Mouse (Mus musculus) kidney, postnatal 10 days (tissue): ENCODE results near the gene Fmnl3.

Source experiments
- DNase-seq: peaks from one replicate; pipeline ENCODE4 v3.0.0; 2021; ENCODE audit warnings: mixed read lengths

Gene Fmnl3

GRCm38 (mm10) chr15:99386796-99387195, 16.5 kb upstream of the Fmnl3 start:
- no peak for DNase-seq

- peak; percentile 34 for DNase-seq
These were observed 15.8 kb upstream of the Fmnl3 start for GRCm38 (mm10) chr15:99386110-99386509.

- no peak for DNase-seq
These were observed 13.8 kb upstream of the Fmnl3 start for GRCm38 (mm10) chr15:99384071-99384470.

GRCm38 (mm10) chr15:99382893-99383292, 12.6 kb upstream of the Fmnl3 start:
- DNase-seq: no peak

- DNase-seq: no peak
These were observed 6.0 kb upstream of the Fmnl3 start for GRCm38 (mm10) chr15:99376240-99376639.

GRCm38 (mm10) chr15:99375581-99375980, 5.3 kb upstream of the Fmnl3 start:
- no peak for DNase-seq

- no peak for DNase-seq
These were observed 4.8 kb upstream of the Fmnl3 start for GRCm38 (mm10) chr15:99375036-99375435.

- DNase-seq: no peak
These were observed 2.5 kb upstream of the Fmnl3 start for GRCm38 (mm10) chr15:99372761-99373160.

GRCm38 (mm10) chr15:99371526-99372340, 1.5 kb upstream of the Fmnl3 start:
- DNase-seq: no peak

- DNase-seq: peak; percentile 78
These were observed 701 bp downstream of the Fmnl3 start for GRCm38 (mm10) chr15:99369391-99370171.

- no peak for DNase-seq
These were observed 1.6 kb downstream of the Fmnl3 start for GRCm38 (mm10) chr15:99368583-99369266.

GRCm38 (mm10) chr15:99364921-99365320, 5.4 kb downstream of the Fmnl3 start:
- DNase-seq: no peak

- no peak for DNase-seq
These were observed 6.2 kb downstream of the Fmnl3 start for GRCm38 (mm10) chr15:99364022-99364530.

GRCm38 (mm10) chr15:99358952-99359351, 11.3 kb downstream of the Fmnl3 start:
- no peak for DNase-seq

- no peak for DNase-seq
These were observed 13.8 kb downstream of the Fmnl3 start for GRCm38 (mm10) chr15:99356462-99356861.

- no peak for DNase-seq
These were observed 14.6 kb downstream of the Fmnl3 start for GRCm38 (mm10) chr15:99355660-99356059.

GRCm38 (mm10) chr15:99352306-99352705, 18.0 kb downstream of the Fmnl3 start:
- no peak for DNase-seq

- no peak for DNase-seq
These were observed 18.7 kb downstream of the Fmnl3 start for GRCm38 (mm10) chr15:99351610-99352009.

- DNase-seq: no peak
These were observed 25.3 kb downstream of the Fmnl3 start for GRCm38 (mm10) chr15:99344961-99345360.

GRCm38 (mm10) chr15:99344148-99344870, 26.0 kb downstream of the Fmnl3 start:
- DNase-seq: no peak

- peak; percentile 55 for DNase-seq
These were observed 26.7 kb downstream of the Fmnl3 start for GRCm38 (mm10) chr15:99343414-99344147.
